Mouse (Mus musculus): Measurements from ENCODE around the gene Atp8a2. TPM values are rescaled to one million over a fixed set of nuclear protein-coding genes. Genes with fewer than 3 reads are reported as not detected.

Gene Atp8a2
- polyA plus RNA-seq, 1 experiment from 2014 or later = 23.8 TPM

GRCm38 (mm10) chr14:59691402-59691801 is 505.6 kb downstream of the Atp8a2 start:
- peaks cover 5% of the 10 kb centered on the region; the same call in 1 of the 2 replicates for H3K27me3 ChIP-seq (replicated peaks)
- no peak overlapping the region for H3K4me2 ChIP-seq (replicated peaks)
- H3K36me3 ChIP-seq = no peaks in the 10 kb centered on the region
- 71% methylated on average over 13 of the region's 13 CpGs for WGBS
- no peak for ATAC-seq (ENCODE audit: low FRiP score, low read depth)
- H3K9me3 ChIP-seq = no peaks in the 10 kb centered on the region
- H3K4me1 ChIP-seq = no peaks in the 10 kb centered on the region
- no peak overlapping the region for H3K9ac ChIP-seq
- no peak overlapping the region for H3K27ac ChIP-seq
- no peak overlapping the region for H3K4me3 ChIP-seq

GRCm38 (mm10) chr14:59690954-59691353 is 506.0 kb downstream of the Atp8a2 start:
- Histone ChIP-seq H3K4me2 (replicated peaks) (no peak overlapping the region), H3K4me3 (no peak overlapping the region), H3K9me3 (no peaks in the 10 kb centered on the region), H3K9ac (no peak overlapping the region), H3K36me3 (no peaks in the 10 kb centered on the region), H3K4me1 (no peaks in the 10 kb centered on the region), H3K27me3 (replicated peaks) (peaks cover 5% of the 10 kb centered on the region; the same call in 1 of the 2 replicates), H3K27ac (no peak overlapping the region)
- 82% methylated on average over 12 of the region's 12 CpGs for WGBS
- ATAC-seq (ENCODE audit: low FRiP score, low read depth) = no peak

DNA sequence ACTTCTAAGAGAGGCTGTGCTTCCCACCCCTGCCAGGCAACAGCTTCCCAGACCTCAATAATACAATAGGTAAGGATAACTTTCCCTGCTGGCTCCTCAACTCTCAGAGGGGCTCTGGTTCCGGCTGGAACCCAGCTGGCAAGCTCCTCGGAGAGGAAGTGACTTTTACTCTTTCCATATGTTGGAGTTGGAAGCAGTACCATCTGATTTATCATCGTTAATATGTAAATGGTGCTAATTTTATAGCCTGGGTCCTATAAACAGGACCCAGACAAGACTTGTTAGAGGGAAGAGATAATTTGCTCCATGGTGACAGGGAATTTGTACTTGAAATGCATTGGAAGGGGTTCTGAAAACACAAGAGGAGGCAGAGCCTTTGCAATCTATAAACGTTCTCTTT is 507.4 kb downstream of the Atp8a2 start:
- 48% methylated on average over 4 of the region's 4 CpGs for WGBS
- Histone ChIP-seq H3K36me3 (no peaks in the 10 kb centered on the region), H3K27ac (no peak overlapping the region), H3K27me3 (replicated peaks) (peaks cover 5% of the 10 kb centered on the region; the same call in 1 of the 2 replicates), H3K9me3 (no peaks in the 10 kb centered on the region), H3K4me2 (replicated peaks) (no peak overlapping the region), H3K4me3 (no peak overlapping the region), H3K4me1 (no peaks in the 10 kb centered on the region), H3K9ac (no peak overlapping the region)
- no peak for ATAC-seq (ENCODE audit: low FRiP score, low read depth)

DNA sequence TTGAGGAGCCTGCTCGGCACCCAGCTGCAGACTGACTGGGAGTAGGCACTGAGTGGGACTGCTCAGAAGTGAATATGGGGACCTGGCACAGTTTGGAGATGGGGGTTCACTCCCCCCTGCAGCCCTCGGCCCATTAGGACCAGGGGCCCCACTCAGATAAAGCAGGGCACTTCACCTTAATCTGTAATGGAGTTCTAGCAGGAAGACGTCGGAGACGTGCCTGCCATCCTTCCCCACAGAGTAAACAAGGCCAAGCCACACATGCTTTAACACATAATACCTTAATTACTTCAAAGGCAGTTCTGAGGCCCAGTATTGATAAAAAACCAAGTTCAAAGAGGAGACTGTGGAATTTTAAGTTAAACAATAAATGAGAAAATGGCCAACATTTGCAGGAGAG is 510.8 kb downstream of the Atp8a2 start:
- WGBS = 72% methylated on average over 5 of the region's 5 CpGs
- H3K27me3 ChIP-seq (replicated peaks) = no peaks in the 10 kb centered on the region
- no peak for ATAC-seq (ENCODE audit: low FRiP score, low read depth)

DNA sequence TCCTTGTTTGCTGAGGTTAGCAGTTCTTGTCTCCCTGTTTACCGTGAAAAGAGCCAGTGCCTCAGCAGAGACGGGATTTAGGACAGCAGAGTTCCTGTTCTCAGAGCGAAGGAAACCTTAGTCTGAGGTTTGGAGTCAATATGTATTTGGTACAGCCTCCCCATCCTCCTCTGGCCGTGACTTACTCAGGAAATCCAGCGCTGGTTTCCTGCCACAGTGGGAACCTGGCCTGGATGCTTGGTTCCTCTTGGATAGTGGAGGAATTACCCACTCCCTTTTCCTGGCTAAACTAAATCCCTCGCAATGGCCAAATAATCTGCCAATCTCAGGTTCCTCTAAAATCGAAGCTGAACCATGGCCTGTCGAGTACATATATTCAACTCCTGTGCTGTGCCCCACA is 511.6 kb downstream of the Atp8a2 start:
- no peaks in the 10 kb centered on the region for H3K36me3 ChIP-seq
- no peak for ATAC-seq (ENCODE audit: low FRiP score, low read depth)
- H3K27ac ChIP-seq = no peak overlapping the region
- 74% methylated on average over 8 of the region's 8 CpGs for WGBS
- no peaks in the 10 kb centered on the region for H3K27me3 ChIP-seq (replicated peaks)
- H3K4me2 ChIP-seq (replicated peaks) = no peak overlapping the region
- H3K4me3 ChIP-seq = no peak overlapping the region
- no peak overlapping the region for H3K9ac ChIP-seq
- H3K4me1 ChIP-seq = no peaks in the 10 kb centered on the region
- no peaks in the 10 kb centered on the region for H3K9me3 ChIP-seq

More for the DNA sequence above, 510.8 kb downstream of the Atp8a2 start:
- H3K9ac ChIP-seq = no peak overlapping the region
- H3K9me3 ChIP-seq = no peaks in the 10 kb centered on the region
- H3K4me1 ChIP-seq = no peaks in the 10 kb centered on the region
- H3K4me2 ChIP-seq (replicated peaks) = no peak overlapping the region
- H3K4me3 ChIP-seq = no peak overlapping the region
- H3K27ac ChIP-seq = no peak overlapping the region
- H3K36me3 ChIP-seq = no peaks in the 10 kb centered on the region

DNA sequence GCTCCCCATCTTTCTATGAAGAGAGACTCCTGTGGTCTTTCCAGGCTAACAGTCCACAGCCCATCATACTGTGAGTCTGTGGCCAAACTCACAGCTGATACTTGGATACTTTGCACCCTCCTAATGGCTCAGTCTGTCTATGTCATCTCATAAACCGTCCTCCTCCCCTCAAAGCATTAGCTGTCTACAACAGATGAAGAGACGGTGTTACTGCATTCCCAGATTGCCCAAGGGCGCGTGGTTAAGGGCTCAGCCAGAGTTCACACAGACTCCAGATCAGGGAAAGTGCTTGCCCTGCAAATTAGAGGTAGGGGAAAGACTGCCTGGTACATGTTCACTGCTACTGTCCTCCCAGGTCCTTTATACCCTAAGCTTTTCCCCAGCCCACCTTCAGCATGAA is 515.1 kb downstream of the Atp8a2 start:
- H3K4me3 ChIP-seq = no peak overlapping the region
- H3K36me3 ChIP-seq = no peaks in the 10 kb centered on the region
- no peak overlapping the region for H3K9ac ChIP-seq
- 63% methylated on average over 4 of the region's 4 CpGs for WGBS
- ATAC-seq (ENCODE audit: low FRiP score, low read depth) = no peak
- no peaks in the 10 kb centered on the region for H3K27me3 ChIP-seq (replicated peaks)
- H3K4me1 ChIP-seq = no peaks in the 10 kb centered on the region
- no peak overlapping the region for H3K4me2 ChIP-seq (replicated peaks)
- H3K9me3 ChIP-seq = no peaks in the 10 kb centered on the region
- no peak overlapping the region for H3K27ac ChIP-seq

DNA sequence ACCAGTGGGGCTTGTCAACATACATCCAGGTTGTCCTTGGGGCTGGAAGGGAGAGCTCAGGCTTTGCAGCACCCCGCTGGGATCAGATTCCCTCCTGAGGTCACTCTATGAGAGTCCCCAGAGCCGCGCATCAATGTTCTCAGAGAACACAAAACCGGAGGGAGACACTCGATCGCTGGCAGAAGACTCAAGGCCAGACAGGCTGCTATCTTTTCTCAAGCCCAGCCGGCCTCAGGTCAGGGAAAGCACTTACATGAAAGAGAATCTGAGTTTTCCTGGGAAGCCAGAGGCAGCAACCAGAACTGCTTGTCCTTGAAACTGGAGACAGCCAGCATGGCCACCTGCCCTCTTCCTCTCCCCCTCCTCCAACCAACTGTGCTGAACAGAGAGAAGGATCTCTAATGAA is 519.4 kb downstream of the Atp8a2 start:
- H3K27ac ChIP-seq = no peak overlapping the region
- no peak overlapping the region for H3K4me2 ChIP-seq (replicated peaks)
- no peaks in the 10 kb centered on the region for H3K27me3 ChIP-seq (replicated peaks)
- no peaks in the 10 kb centered on the region for H3K36me3 ChIP-seq
- H3K9me3 ChIP-seq = no peaks in the 10 kb centered on the region
- no peak for ATAC-seq (ENCODE audit: low FRiP score, low read depth)
- no peak overlapping the region for H3K9ac ChIP-seq
- 77% methylated on average over 7 of the region's 7 CpGs for WGBS
- H3K4me3 ChIP-seq = no peak overlapping the region
- H3K4me1 ChIP-seq = peaks cover 12% of the 10 kb centered on the region; the same call in 1 of the 2 replicates

DNA sequence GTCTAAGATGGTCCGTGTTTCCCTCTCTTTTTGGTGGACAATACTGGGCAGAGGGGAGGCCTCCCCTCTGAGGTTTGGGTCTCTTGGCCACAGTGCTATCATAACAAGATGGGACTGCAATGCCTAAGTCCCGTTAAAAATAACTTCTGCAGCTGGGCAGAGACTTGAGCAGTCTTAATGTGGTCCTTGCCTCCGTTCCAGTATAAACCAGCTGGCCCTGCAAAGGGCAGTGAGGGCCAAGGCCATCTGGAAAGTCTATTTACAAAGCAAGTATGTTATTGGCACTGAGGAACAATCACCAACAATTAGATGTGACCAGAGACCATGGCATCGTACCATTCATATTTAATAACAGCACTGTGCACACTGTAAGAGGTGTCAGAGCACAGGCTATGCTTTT is 521.6 kb downstream of the Atp8a2 start:
- Histone ChIP-seq H3K4me1 (peaks cover 12% of the 10 kb centered on the region; the same call in 1 of the 2 replicates), H3K4me3 (no peak overlapping the region), H3K9ac (no peak overlapping the region), H3K27ac (no peak overlapping the region), H3K9me3 (no peaks in the 10 kb centered on the region), H3K36me3 (no peaks in the 10 kb centered on the region), H3K4me2 (replicated peaks) (no peak overlapping the region), H3K27me3 (replicated peaks) (no peaks in the 10 kb centered on the region)
- 74% methylated on average over 4 of the region's 4 CpGs for WGBS
- ATAC-seq (ENCODE audit: low FRiP score, low read depth) = no peak

- Histone ChIP-seq H3K4me3 (no peak overlapping the region), H3K4me2 (replicated peaks) (no peak overlapping the region), H3K36me3 (no peaks in the 10 kb centered on the region), H3K9ac (no peak overlapping the region), H3K4me1 (peaks cover 12% of the 10 kb centered on the region; the same call in 1 of the 2 replicates), H3K27ac (no peak overlapping the region), H3K27me3 (replicated peaks) (no peaks in the 10 kb centered on the region), H3K9me3 (no peaks in the 10 kb centered on the region)
- peak; percentile 13; the same call in 1 of the 2 replicates for ATAC-seq (ENCODE audit: low FRiP score, low read depth)
- WGBS = 33% methylated on average over 8 of the region's 8 CpGs
Measured at GRCm38 (mm10) chr14:59674556-59674955, 522.4 kb downstream of the Atp8a2 start.

GRCm38 (mm10) chr14:59672893-59673515 is 524.0 kb downstream of the Atp8a2 start:
- Histone ChIP-seq H3K9me3 (no peaks in the 10 kb centered on the region), H3K4me3 (no peak overlapping the region), H3K27me3 (replicated peaks) (no peaks in the 10 kb centered on the region), H3K36me3 (no peaks in the 10 kb centered on the region), H3K4me1 (peaks cover 12% of the 10 kb centered on the region; the same call in 1 of the 2 replicates), H3K9ac (no peak overlapping the region), H3K4me2 (replicated peaks) (no peak overlapping the region), H3K27ac (no peak overlapping the region)
- ATAC-seq (ENCODE audit: low FRiP score, low read depth) = no peak
- WGBS = 69% methylated on average over 6 of the region's 6 CpGs

- no peak for ATAC-seq (ENCODE audit: low FRiP score, low read depth)
- H3K4me3 ChIP-seq = no peak overlapping the region
- H3K4me1 ChIP-seq = no peaks in the 10 kb centered on the region
- no peaks in the 10 kb centered on the region for H3K27me3 ChIP-seq (replicated peaks)
- no peaks in the 10 kb centered on the region for H3K36me3 ChIP-seq
- H3K4me2 ChIP-seq (replicated peaks) = no peak overlapping the region
- H3K27ac ChIP-seq = no peak overlapping the region
- no peaks in the 10 kb centered on the region for H3K9me3 ChIP-seq
- no peak overlapping the region for H3K9ac ChIP-seq
- WGBS = 93% methylated on average over 1 of the region's 1 CpGs
Measured at GRCm38 (mm10) chr14:59657098-59657497, 539.9 kb downstream of the Atp8a2 start.

GRCm38 (mm10) chr14:59656591-59656990 is 540.4 kb downstream of the Atp8a2 start:
- H3K4me2 ChIP-seq (replicated peaks) = no peak overlapping the region
- H3K4me1 ChIP-seq = no peaks in the 10 kb centered on the region
- ATAC-seq (ENCODE audit: low FRiP score, low read depth) = no peak
- no peaks in the 10 kb centered on the region for H3K9me3 ChIP-seq
- no peaks in the 10 kb centered on the region for H3K36me3 ChIP-seq
- H3K27me3 ChIP-seq (replicated peaks) = no peaks in the 10 kb centered on the region
- WGBS = 88% methylated on average over 6 of the region's 6 CpGs
- no peak overlapping the region for H3K4me3 ChIP-seq
- no peak overlapping the region for H3K9ac ChIP-seq
- no peak overlapping the region for H3K27ac ChIP-seq

DNA sequence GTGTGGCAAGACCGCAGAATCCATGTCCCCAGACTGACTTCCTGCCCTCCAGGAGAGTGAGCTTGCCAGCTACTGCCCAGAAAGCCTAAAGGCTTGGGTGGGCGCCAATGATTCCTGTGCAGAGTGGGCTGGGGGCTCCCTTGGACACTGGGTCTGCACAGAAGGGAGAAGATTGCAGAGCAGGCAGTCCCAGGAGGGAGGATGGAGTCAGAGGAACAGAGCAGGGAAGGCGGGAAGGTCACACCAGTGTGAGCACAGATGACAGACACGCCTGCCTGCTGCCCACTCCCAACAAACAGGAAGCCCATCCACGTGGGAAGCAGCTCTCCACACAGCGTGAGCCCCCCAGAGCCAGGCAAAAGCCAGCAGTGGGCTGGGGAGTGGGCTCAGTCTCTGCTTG is 547.6 kb downstream of the Atp8a2 start:
- 66% methylated on average over 6 of the region's 6 CpGs for WGBS
- Histone ChIP-seq H3K27ac (no peak overlapping the region), H3K9ac (no peak overlapping the region), H3K36me3 (no peaks in the 10 kb centered on the region), H3K4me2 (replicated peaks) (no peak overlapping the region), H3K27me3 (replicated peaks) (no peaks in the 10 kb centered on the region), H3K4me1 (no peaks in the 10 kb centered on the region), H3K9me3 (no peaks in the 10 kb centered on the region), H3K4me3 (no peak overlapping the region)
- ATAC-seq (ENCODE audit: low FRiP score, low read depth) = no peak

Data from neural tube, embryonic 12.5 days (tissue).